Mouse (Mus musculus): ENCODE data around the gene Abraxas1.

Abraxas1 gene

GRCm38 (mm10) chr5:100821375-100821774 lies 610 bp upstream of the Abraxas1 start:
- DNase-seq, result no peak

DNA sequence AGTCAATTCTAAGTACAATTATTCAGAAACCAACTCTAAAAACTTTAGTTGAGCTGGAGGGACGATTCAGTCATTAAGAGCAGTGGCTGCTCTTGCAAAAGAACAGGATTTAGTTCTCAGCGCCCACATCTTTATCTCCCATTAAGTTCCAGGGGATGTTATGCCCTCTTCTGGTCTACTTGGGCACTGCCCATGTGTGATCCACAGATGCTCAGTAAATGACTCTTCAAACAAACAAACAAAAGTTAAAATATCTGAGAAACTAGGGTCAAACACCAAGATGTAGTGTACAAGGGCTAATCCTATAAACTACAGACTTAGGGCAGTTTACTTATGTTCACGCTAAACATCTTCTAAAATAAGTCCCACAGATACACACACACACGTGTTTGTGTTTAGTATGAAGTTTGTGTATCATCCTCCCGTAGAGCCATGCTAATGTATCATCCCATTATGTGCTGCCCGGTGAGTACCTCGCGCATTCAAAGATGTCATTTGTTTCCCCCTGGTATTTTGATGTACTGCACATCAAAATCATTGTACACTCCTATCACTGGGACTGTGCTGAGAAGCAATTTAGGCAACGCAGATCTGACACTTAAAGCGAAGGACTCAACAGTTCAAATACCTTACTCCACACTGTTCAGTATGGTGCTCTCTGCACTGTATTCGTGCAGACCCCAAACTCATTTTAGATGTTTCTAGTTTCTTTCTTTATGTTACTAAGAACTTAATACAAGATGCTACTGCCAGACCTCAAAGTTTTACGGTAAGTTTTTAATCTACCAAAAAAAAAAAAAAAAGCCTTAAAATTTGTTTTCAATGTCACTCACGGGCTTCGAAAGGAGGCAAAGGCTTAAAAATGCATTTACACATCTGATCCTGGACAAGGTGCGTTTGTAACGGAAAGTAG lies 941 bp downstream of the Abraxas1 start:
- no peak for DNase-seq

GRCm38 (mm10) chr5:100818341-100818740 lies 2.4 kb downstream of the Abraxas1 start:
- no peak for DNase-seq

DNA sequence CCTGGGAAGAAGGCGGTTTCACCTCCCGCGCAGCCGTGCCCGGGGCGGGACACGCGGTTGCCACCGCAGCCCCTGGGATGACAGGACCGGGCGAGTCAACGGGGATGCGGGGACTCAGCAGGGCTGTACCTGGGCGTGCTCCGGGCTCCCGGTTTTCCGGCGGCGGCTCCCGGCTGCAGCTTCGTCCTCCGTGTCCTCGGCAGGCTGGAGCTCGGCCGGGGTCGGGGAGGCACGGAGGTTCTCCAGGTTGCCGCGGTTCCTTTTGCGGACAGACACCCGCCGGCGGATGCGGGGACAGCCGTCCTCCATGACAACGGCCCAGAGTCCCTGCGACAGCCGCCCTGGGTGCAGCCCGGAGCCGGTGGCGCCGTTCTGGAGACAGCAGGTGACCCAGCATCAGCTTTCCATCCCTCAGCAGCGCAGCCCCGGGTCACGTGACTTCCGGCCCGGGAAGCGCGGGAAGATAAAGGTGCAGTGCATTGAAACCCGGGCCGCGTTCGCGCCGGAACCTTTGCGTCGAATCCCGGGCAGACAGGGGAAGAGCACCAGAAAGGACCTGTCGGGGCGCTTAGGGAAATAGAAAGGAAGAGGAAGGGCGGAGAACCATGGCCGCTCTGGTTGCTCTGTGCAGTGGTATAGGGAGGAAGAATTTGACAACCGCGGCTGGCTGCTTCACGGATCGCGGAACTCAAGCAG lies 22.5 kb downstream of the Abraxas1 start, which contains the start of the genes Helq and Mrps18c:
TSS of gene Helq (minus strand) at position 434 of the 696 bp plus-strand sequence.
TSS of gene Mrps18c (plus strand) at position 463 of the 696 bp plus-strand sequence.
- peak; percentile 92 for DNase-seq

GRCm38 (mm10) chr5:100794084-100794483 lies 26.7 kb downstream of the Abraxas1 start:
- DNase-seq, result no peak

DNA sequence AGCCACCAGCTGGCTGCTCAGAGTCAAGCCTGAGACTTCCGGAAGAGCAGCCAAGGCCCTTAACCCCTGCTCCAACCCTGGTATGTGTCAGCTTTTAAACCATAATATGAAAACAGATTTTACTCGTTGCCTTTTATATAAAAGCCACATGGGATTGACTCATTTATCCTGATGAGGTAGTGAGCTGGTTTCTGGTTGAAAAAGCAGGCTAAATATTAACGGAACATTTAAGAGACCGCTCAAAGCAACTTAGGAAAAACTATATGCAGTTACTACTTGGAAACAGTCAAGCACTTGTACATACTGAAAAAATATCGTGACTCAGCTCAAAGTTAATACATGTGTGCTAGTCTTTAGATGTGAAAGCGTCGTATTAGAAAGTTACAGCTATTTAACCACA lies 28.5 kb downstream of the Abraxas1 start:
- no peak for DNase-seq

DNA sequence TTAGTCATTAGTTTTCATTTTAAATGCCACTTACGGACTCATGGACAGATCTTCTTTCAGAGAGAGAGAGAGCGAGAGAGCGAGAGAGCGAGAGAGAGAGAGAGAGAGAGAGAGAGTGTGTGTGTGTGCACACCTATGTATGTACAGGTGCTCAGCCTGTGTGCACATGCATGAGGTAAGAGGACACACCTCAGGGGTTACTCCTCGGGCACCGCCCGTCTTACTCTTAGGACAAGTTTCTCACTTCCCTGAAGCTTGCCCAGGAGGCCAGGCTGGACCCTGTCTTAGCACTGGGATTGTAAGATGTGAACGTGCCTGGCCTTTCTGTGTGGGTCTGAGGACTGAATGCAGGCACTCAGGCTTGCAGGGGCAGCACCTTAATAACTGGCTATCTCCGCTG lies 33.2 kb downstream of the Abraxas1 start:
- no peak for DNase-seq

DNA sequence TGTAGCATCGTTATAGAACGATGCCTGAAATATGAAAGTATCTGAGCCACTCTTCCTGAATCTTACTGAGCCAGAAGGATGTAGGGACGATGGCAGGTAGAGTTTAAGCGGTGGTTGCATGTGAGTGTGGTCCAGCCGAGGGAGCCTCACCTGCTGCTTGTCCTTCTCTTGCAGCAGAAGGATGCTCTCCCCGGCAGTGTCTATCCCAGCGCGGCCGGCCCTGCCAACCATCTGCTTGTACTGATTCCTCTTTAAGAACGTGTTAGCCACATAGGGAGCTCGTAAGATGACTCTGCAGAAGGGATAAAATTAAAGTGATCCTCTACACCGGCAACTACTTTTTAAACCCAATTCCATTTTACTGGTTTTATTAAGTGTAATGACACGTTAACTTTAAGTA lies 41.8 kb downstream of the Abraxas1 start:
- no peak for DNase-seq

- DNase-seq, result no peak
Observed at GRCm38 (mm10) chr5:100776900-100777299, 43.9 kb downstream of the Abraxas1 start.

GRCm38 (mm10) chr5:100775778-100776404 lies 44.9 kb downstream of the Abraxas1 start:
- DNase-seq, result no peak

DNA sequence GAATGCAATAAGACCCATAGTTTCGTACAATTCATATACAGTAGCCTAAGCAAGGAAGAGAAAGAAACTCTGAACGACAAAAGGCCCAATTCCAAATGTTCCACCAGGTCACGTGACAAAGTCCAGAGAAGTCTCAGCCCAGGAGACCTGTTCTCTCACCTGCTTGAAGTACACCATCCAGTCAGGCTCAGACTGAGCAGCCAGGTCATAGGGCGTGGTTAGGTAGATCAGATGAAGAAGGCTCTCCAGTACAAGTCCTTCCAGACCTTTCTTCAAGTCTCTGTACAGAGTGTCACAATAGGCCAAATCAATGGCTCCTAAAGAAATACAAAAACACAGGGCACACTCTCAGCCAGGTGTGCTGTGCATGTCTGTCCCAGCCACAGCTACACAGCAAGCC lies 49.2 kb downstream of the Abraxas1 start:
- DNase-seq, result no peak

- no peak for DNase-seq
Observed at GRCm38 (mm10) chr5:100766026-100766425, 54.7 kb downstream of the Abraxas1 start.

GRCm38 (mm10) chr5:100761736-100762135 lies 59.0 kb downstream of the Abraxas1 start:
- no peak for DNase-seq

GRCm38 (mm10) chr5:100760049-100760663 lies 60.6 kb downstream of the Abraxas1 start:
- DNase-seq, result no peak

GRCm38 (mm10) chr5:100758121-100758520 lies 62.6 kb downstream of the Abraxas1 start:
- no peak for DNase-seq
